Mouse (Mus musculus): ENCODE measurements at regions not wholly inside any gene's neighbourhood (a gene's known extent, or its start where the extent isn't known, plus 50 kb on each side); places are given as distances from the start of the nearest gene placed in this dataset.
A peak's percentile ranks its signal among the peaks of the same experiment; 100 is the strongest.

GRCm38 (mm10) chr12:9165367-9165940, 135.7 kb downstream of the Ttc32 start:
- H3K4me1 ChIP-seq (ENCODE audit: control insufficient read depth, insufficient read depth, low read length): no peaks in the 10 kb centered on the region
- H3K36me3 ChIP-seq (ENCODE audit: control insufficient read depth, insufficient read depth, low read length): no peaks in the 10 kb centered on the region
- no peak for ATAC-seq (ENCODE audit: low read depth)
- no peak overlapping the region for H3K4me2 ChIP-seq (ENCODE audit: low read depth, low read length)
- H3K27ac ChIP-seq (replicated peaks; ENCODE audit: low read depth, low read length): no peak overlapping the region
- DNase-seq (ENCODE audit: low spot score): no peak
- no peaks in the 10 kb centered on the region for H3K27me3 ChIP-seq (replicated peaks; ENCODE audit: control insufficient read depth, insufficient read depth, low read length)
- H3K4me3 ChIP-seq (ENCODE audit: low read depth, low read length): no peak overlapping the region
- H3K9me3 ChIP-seq (ENCODE audit: control insufficient read depth, low read length): no peaks in the 10 kb centered on the region
- WGBS: 80% methylated on average over 4 of the region's 4 CpGs
- no peak overlapping the region for H3K9ac ChIP-seq (ENCODE audit: low read depth, low read length)

DNA sequence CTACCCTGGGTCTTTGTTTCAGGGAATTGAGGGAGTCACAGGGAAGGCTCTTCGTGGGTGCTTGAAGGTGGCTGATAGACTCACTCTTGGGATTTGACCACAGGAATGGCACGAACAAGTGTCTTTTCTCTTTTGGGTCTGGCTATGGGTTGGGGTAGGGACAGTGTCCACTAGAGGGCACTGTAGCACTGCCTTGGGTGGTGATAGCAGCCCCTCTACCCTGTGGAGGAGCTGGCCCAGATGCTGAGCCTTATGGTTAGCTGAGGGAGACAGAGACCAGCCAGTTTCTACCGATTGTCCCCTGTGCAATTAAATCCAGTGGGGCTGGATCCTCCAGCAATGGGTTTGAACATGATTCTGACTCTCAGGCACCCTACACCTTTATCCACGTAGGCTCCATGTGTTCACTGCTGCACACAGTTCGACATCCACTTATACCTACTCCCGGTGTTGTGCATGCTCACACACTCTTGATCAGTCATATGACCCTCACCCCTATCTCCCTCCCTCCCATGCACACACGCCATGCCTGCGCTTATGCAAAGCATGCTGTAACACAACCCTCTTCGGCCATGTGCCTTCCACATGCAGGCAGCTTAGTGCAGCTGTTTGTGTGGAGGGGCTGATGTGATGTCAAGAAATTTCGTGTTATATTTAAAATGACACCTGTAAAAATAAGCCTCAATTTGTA, 136.6 kb downstream of the Ttc32 start:
- peak overlapping the region; percentile 13; the same call in 1 of the 2 replicates for H3K4me2 ChIP-seq (ENCODE audit: low read depth, low read length)
- H3K36me3 ChIP-seq (ENCODE audit: control insufficient read depth, insufficient read depth, low read length): no peaks in the 10 kb centered on the region
- no peaks in the 10 kb centered on the region for H3K27me3 ChIP-seq (replicated peaks; ENCODE audit: control insufficient read depth, insufficient read depth, low read length)
- H3K4me3 ChIP-seq (ENCODE audit: low read depth, low read length): no peak overlapping the region
- H3K9ac ChIP-seq (ENCODE audit: low read depth, low read length): no peak overlapping the region
- peak; percentile 95 for ATAC-seq (ENCODE audit: low read depth)
- WGBS: 16% methylated on average over 10 of the region's 10 CpGs
- no peaks in the 10 kb centered on the region for H3K9me3 ChIP-seq (ENCODE audit: control insufficient read depth, low read length)
- peak; percentile 86 for DNase-seq (ENCODE audit: low spot score)
- no peaks in the 10 kb centered on the region for H3K4me1 ChIP-seq (ENCODE audit: control insufficient read depth, insufficient read depth, low read length)
- no peak overlapping the region for H3K27ac ChIP-seq (replicated peaks; ENCODE audit: low read depth, low read length)

DNA sequence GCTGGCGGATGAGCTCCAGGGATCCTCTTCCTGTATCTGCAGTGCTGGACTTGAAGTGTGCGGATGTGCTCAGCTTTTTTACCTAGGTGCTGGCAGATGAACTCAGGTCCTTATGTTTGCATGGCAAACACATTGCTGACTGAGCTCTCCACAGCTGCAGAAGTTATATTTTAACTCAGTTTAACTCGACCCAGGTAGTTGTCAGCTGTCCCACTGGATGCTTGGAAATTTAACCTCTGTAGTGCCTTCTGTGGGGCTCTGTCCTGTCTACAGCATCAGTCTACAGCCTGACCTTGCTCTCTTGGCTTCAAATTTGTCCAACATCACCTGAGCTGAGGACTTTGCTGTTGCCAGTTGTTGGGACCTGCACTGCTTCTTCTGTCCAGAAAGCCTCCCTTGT, 139.2 kb downstream of the Ttc32 start:
- DNase-seq (ENCODE audit: low spot score): no peak
- H3K4me2 ChIP-seq (ENCODE audit: low read depth, low read length): no peak overlapping the region
- H3K4me1 ChIP-seq (ENCODE audit: control insufficient read depth, insufficient read depth, low read length): no peaks in the 10 kb centered on the region
- no peak overlapping the region for H3K4me3 ChIP-seq (ENCODE audit: low read depth, low read length)
- no peaks in the 10 kb centered on the region for H3K9me3 ChIP-seq (ENCODE audit: control insufficient read depth, low read length)
- no peak for ATAC-seq (ENCODE audit: low read depth)
- WGBS: 58% methylated on average over 3 of the region's 3 CpGs
- H3K36me3 ChIP-seq (ENCODE audit: control insufficient read depth, insufficient read depth, low read length): no peaks in the 10 kb centered on the region
- H3K9ac ChIP-seq (ENCODE audit: low read depth, low read length): no peak overlapping the region
- no peak overlapping the region for H3K27ac ChIP-seq (replicated peaks; ENCODE audit: low read depth, low read length)
- no peaks in the 10 kb centered on the region for H3K27me3 ChIP-seq (replicated peaks; ENCODE audit: control insufficient read depth, insufficient read depth, low read length)

- H3K36me3 ChIP-seq (ENCODE audit: control insufficient read depth, insufficient read depth, low read length): no peaks in the 10 kb centered on the region
- H3K4me1 ChIP-seq (ENCODE audit: control insufficient read depth, insufficient read depth, low read length): peaks cover 3% of the 10 kb centered on the region; the same call in 1 of the 2 replicates
- H3K27ac ChIP-seq (replicated peaks; ENCODE audit: low read depth, low read length): no peak overlapping the region
- no peak overlapping the region for H3K4me3 ChIP-seq (ENCODE audit: low read depth, low read length)
- no peaks in the 10 kb centered on the region for H3K27me3 ChIP-seq (replicated peaks; ENCODE audit: control insufficient read depth, insufficient read depth, low read length)
- no peak overlapping the region for H3K4me2 ChIP-seq (ENCODE audit: low read depth, low read length)
- H3K9me3 ChIP-seq (ENCODE audit: control insufficient read depth, low read length): no peaks in the 10 kb centered on the region
- no peak overlapping the region for H3K9ac ChIP-seq (ENCODE audit: low read depth, low read length)
- ATAC-seq (ENCODE audit: low read depth) (no peak), DNase-seq (ENCODE audit: low spot score) (no peak)
- WGBS: 27% methylated on average over 1 of the region's 1 CpGs
These were observed 143.9 kb downstream of the Ttc32 start for GRCm38 (mm10) chr12:9173680-9174079.

GRCm38 (mm10) chr12:9174327-9174726, 144.5 kb downstream of the Ttc32 start:
- DNase-seq (ENCODE audit: low spot score) (peak; percentile 56), ATAC-seq (ENCODE audit: low read depth) (peak; percentile 57; the same call in 1 of the 2 replicates)
- no peaks in the 10 kb centered on the region for H3K9me3 ChIP-seq (ENCODE audit: control insufficient read depth, low read length)
- H3K4me1 ChIP-seq (ENCODE audit: control insufficient read depth, insufficient read depth, low read length): peaks cover 7% of the 10 kb centered on the region; the same call in 1 of the 2 replicates
- H3K27me3 ChIP-seq (replicated peaks; ENCODE audit: control insufficient read depth, insufficient read depth, low read length): no peaks in the 10 kb centered on the region
- no peak overlapping the region for H3K4me2 ChIP-seq (ENCODE audit: low read depth, low read length)
- no peak overlapping the region for H3K4me3 ChIP-seq (ENCODE audit: low read depth, low read length)
- 28% methylated on average over 9 of the region's 9 CpGs for WGBS
- no peak overlapping the region for H3K27ac ChIP-seq (replicated peaks; ENCODE audit: low read depth, low read length)
- no peaks in the 10 kb centered on the region for H3K36me3 ChIP-seq (ENCODE audit: control insufficient read depth, insufficient read depth, low read length)
- H3K9ac ChIP-seq (ENCODE audit: low read depth, low read length): no peak overlapping the region

- ATAC-seq (ENCODE audit: low read depth): no peak
- WGBS: 31% methylated on average over 2 of the region's 2 CpGs
These were observed 146.4 kb downstream of the Ttc32 start for GRCm38 (mm10) chr12:9176198-9176597.

DNA sequence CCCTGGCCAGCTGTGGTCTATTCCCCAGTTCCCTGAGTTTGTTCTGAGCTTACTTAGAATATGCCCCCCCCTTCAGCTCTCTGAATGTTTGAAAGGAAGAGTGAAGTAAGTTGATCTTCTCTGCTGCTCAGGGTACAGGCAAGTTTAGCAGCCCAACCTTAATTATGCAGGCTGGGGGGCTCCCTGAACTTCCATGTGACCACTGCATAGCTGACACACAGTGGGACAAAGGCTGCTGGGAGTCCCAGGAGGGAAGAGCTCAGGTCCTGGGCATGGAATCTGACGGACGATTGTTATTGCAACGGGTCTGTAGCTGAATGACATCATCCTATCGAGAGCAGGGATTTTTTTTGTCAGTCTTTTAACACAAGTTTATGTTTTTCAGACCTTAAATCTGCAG, 148.8 kb downstream of the Ttc32 start:
- Histone ChIP-seq H3K27ac (replicated peaks; ENCODE audit: low read depth, low read length) (no peak overlapping the region), H3K4me1 (ENCODE audit: control insufficient read depth, insufficient read depth, low read length) (peaks cover 7% of the 10 kb centered on the region; the same call in 1 of the 2 replicates), H3K9me3 (ENCODE audit: control insufficient read depth, low read length) (no peaks in the 10 kb centered on the region), H3K4me3 (ENCODE audit: low read depth, low read length) (no peak overlapping the region), H3K27me3 (replicated peaks; ENCODE audit: control insufficient read depth, insufficient read depth, low read length) (no peaks in the 10 kb centered on the region), H3K4me2 (ENCODE audit: low read depth, low read length) (no peak overlapping the region), H3K9ac (ENCODE audit: low read depth, low read length) (no peak overlapping the region), H3K36me3 (ENCODE audit: control insufficient read depth, insufficient read depth, low read length) (no peaks in the 10 kb centered on the region)
- ATAC-seq (ENCODE audit: low read depth): peak; percentile 57
- WGBS: 9% methylated on average over 4 of the region's 4 CpGs
- DNase-seq (ENCODE audit: low spot score): peak; percentile 39

More at GRCm38 (mm10) chr12:9176198-9176597, 146.4 kb downstream of the Ttc32 start:
- no peaks in the 10 kb centered on the region for H3K27me3 ChIP-seq (replicated peaks; ENCODE audit: control insufficient read depth, insufficient read depth, low read length)
- no peaks in the 10 kb centered on the region for H3K9me3 ChIP-seq (ENCODE audit: control insufficient read depth, low read length)
- no peak overlapping the region for H3K4me2 ChIP-seq (ENCODE audit: low read depth, low read length)
- no peak overlapping the region for H3K9ac ChIP-seq (ENCODE audit: low read depth, low read length)
- no peak for DNase-seq (ENCODE audit: low spot score)
- no peak overlapping the region for H3K27ac ChIP-seq (replicated peaks; ENCODE audit: low read depth, low read length)
- no peaks in the 10 kb centered on the region for H3K36me3 ChIP-seq (ENCODE audit: control insufficient read depth, insufficient read depth, low read length)
- peaks cover 7% of the 10 kb centered on the region; the same call in 1 of the 2 replicates for H3K4me1 ChIP-seq (ENCODE audit: control insufficient read depth, insufficient read depth, low read length)
- no peak overlapping the region for H3K4me3 ChIP-seq (ENCODE audit: low read depth, low read length)

DNA sequence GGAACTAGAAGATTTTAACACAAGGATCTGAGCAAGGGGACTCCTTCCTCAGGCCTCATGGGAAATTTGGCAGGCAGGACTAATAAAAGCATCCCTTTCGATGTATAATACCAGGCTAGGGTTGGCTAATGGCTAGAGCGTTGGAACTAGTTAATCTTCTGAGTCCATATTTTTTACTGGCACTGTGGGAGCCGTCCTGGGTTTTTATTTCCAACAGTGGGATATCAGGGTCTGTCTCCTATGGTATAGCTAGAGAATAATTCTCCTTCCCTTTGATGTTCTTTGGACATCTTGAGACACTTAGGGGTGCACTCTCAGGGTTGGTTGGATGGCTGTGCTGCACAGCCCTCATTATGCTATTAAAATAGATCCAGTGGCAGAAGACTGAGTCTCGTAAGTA, 150.9 kb downstream of the Ttc32 start:
- Histone ChIP-seq H3K27me3 (replicated peaks; ENCODE audit: control insufficient read depth, insufficient read depth, low read length) (no peaks in the 10 kb centered on the region), H3K4me1 (ENCODE audit: control insufficient read depth, insufficient read depth, low read length) (peaks cover 7% of the 10 kb centered on the region; the same call in 1 of the 2 replicates), H3K36me3 (ENCODE audit: control insufficient read depth, insufficient read depth, low read length) (no peaks in the 10 kb centered on the region), H3K4me3 (ENCODE audit: low read depth, low read length) (no peak overlapping the region), H3K4me2 (ENCODE audit: low read depth, low read length) (no peak overlapping the region), H3K27ac (replicated peaks; ENCODE audit: low read depth, low read length) (no peak overlapping the region), H3K9me3 (ENCODE audit: control insufficient read depth, low read length) (no peaks in the 10 kb centered on the region), H3K9ac (ENCODE audit: low read depth, low read length) (no peak overlapping the region)
- ATAC-seq (ENCODE audit: low read depth): no peak
- no peak for DNase-seq (ENCODE audit: low spot score)
- 50% methylated on average over 4 of the region's 4 CpGs for WGBS

DNA sequence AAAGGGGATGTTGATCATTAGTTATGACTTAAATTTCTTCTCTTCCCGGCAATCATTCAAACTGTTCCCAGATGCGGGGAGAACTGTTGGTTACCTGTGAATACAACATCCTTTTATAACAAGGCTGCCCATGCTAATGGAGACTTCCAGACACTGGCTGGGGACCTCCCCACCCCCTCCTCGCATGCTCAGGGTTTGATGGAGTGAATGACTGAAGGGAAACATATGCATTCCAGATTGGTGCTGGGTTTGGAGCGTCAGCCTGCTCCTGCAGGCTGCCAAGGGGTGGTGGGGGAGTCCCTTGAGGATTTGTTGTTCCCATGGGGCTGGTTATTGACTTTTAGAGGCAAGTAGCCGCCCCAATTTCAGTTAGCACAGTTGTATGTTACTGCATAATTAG, 161.9 kb downstream of the Ttc32 start:
- Histone ChIP-seq H3K4me3 (ENCODE audit: low read depth, low read length) (no peak overlapping the region), H3K4me1 (ENCODE audit: control insufficient read depth, insufficient read depth, low read length) (no peaks in the 10 kb centered on the region), H3K36me3 (ENCODE audit: control insufficient read depth, insufficient read depth, low read length) (no peaks in the 10 kb centered on the region), H3K27me3 (replicated peaks; ENCODE audit: control insufficient read depth, insufficient read depth, low read length) (no peaks in the 10 kb centered on the region), H3K27ac (replicated peaks; ENCODE audit: low read depth, low read length) (no peak overlapping the region), H3K9ac (ENCODE audit: low read depth, low read length) (no peak overlapping the region), H3K9me3 (ENCODE audit: control insufficient read depth, low read length) (no peaks in the 10 kb centered on the region), H3K4me2 (ENCODE audit: low read depth, low read length) (no peak overlapping the region)
- ATAC-seq (ENCODE audit: low read depth): no peak
- WGBS: 50% methylated on average over 5 of the region's 5 CpGs
- no peak for DNase-seq (ENCODE audit: low spot score)

All from embryonic facial prominence, embryonic 14.5 days (tissue).